Mouse (Mus musculus): ENCODE measurements at regions not wholly inside any gene's neighbourhood (a gene's known extent, or its start where the extent isn't known, plus 50 kb on each side); places are given as distances from the start of the nearest gene placed in this dataset.

GRCm38 (mm10) chr9:52330652-52331051, 162.3 kb upstream of the Zc3h12c start:
- Histone ChIP-seq H3K27ac (ENCODE audit: control insufficient read depth, low read depth, low read length) (no peak overlapping the region), H3K27me3 (ENCODE audit: control insufficient read depth in 1 of 2, insufficient read depth in 2 of 2, low read length in 2 of 2) (no peaks in the 10 kb centered on the region), H3K36me3 (ENCODE audit: control insufficient read depth in 1 of 2, insufficient read depth in 2 of 2, low read length in 2 of 2) (no peaks in the 10 kb centered on the region), H3K9me3 (replicated peaks; ENCODE audit: insufficient read depth, low read length) (no peaks in the 10 kb centered on the region), H3K9ac (ENCODE audit: control insufficient read depth, low read depth, low read length, poor library complexity, severe bottlenecking) (no peak overlapping the region), H3K4me3 (ENCODE audit: control insufficient read depth in 1 of 2, insufficient read depth in 1 of 2, low read depth in 2 of 2, low read length in 2 of 2) (no peak overlapping the region), H3K4me1 (ENCODE audit: control insufficient read depth in 1 of 2, insufficient read depth in 2 of 2, low read length in 2 of 2) (no peaks in the 10 kb centered on the region), H3K79me2 (ENCODE audit: control insufficient read depth, insufficient read depth, low read length, poor library complexity) (no peaks in the 10 kb centered on the region)
- peak; percentile 5 for DNase-seq (ENCODE audit: low read depth, low spot score)
- TF ChIP-seq SMC3 (IDR thresholded peaks at IDR 0.05; ENCODE audit: low read depth, low read length) (no peak), JUND (IDR thresholded peaks at IDR 0.05; ENCODE audit: low read depth, low read length) (no peak), TBP (IDR thresholded peaks at IDR 0.05; ENCODE audit: low read depth, low read length) (no peak), ZNF384 (IDR thresholded peaks at IDR 0.05; ENCODE audit: low read depth, low read length) (no peak), ZC3H11A (IDR thresholded peaks at IDR 0.05; ENCODE audit: low read depth, low read length) (no peak), MAX (IDR thresholded peaks at IDR 0.05; ENCODE audit: low read length) (no peak), MYC (IDR thresholded peaks at IDR 0.05; ENCODE audit: low read depth, low read length) (no peak), BHLHE40 (IDR thresholded peaks at IDR 0.05; ENCODE audit: borderline replicate concordance, low read depth, low read length) (no peak), UBTF (IDR thresholded peaks at IDR 0.05; ENCODE audit: borderline replicate concordance, insufficient read depth, low read depth, low read length) (no peak), SIN3A (IDR thresholded peaks at IDR 0.05; ENCODE audit: low read length) (no peak)

- peaks cover 0 to 5% of the 10 kb centered on the region in 2 experiments; a peak in 2 of 4 replicates for H3K27me3 ChIP-seq (ENCODE audit: control insufficient read depth in 1 of 2, insufficient read depth in 2 of 2, low read length in 2 of 2)
- H3K27ac ChIP-seq (ENCODE audit: control insufficient read depth, low read depth, low read length), result no peak overlapping the region
- H3K79me2 ChIP-seq (ENCODE audit: control insufficient read depth, insufficient read depth, low read length, poor library complexity), result no peaks in the 10 kb centered on the region
- H3K9me3 ChIP-seq (replicated peaks; ENCODE audit: insufficient read depth, low read length), result no peaks in the 10 kb centered on the region
- H3K9ac ChIP-seq (ENCODE audit: control insufficient read depth, low read depth, low read length, poor library complexity, severe bottlenecking), result no peak overlapping the region
- no peak overlapping the region for H3K4me3 ChIP-seq (ENCODE audit: control insufficient read depth in 1 of 2, insufficient read depth in 1 of 2, low read depth in 2 of 2, low read length in 2 of 2)
- H3K36me3 ChIP-seq (ENCODE audit: control insufficient read depth in 1 of 2, insufficient read depth in 2 of 2, low read length in 2 of 2), result no peaks in the 10 kb centered on the region
- no peak for DNase-seq (ENCODE audit: low read depth, low spot score)
- no peaks in the 10 kb centered on the region for H3K4me1 ChIP-seq (ENCODE audit: control insufficient read depth in 1 of 2, insufficient read depth in 2 of 2, low read length in 2 of 2)
- TF ChIP-seq ETS1 (IDR thresholded peaks at IDR 0.05; ENCODE audit: low read depth, low read length) (no peak), NRF1 (IDR thresholded peaks at IDR 0.05; ENCODE audit: insufficient read depth, low read depth, low read length, poor library complexity, severe bottlenecking) (no peak), MYC (IDR thresholded peaks at IDR 0.05; ENCODE audit: low read depth, low read length) (no peak), GABPA (IDR thresholded peaks at IDR 0.05; ENCODE audit: low read depth, low read length) (no peak), RAD21 (IDR thresholded peaks at IDR 0.05; ENCODE audit: low read depth, low read length) (no peak), POLR2AphosphoS2 (IDR thresholded peaks at IDR 0.05; ENCODE audit: low read length) (no peak), ELF1 (IDR thresholded peaks at IDR 0.05; ENCODE audit: low read depth, low read length) (no peak), TCF12 (IDR thresholded peaks at IDR 0.05; ENCODE audit: low read depth, low read length) (no peak), MAX (IDR thresholded peaks at IDR 0.05; ENCODE audit: low read length) (no peak), KAT2A (conservative IDR thresholded peaks at IDR 0.05; ENCODE audit: low read depth, low read length) (no peak)
Measured at GRCm38 (mm10) chr9:52324347-52324746, 156.0 kb upstream of the Zc3h12c start.
